27 mouse cellular contexts compared by ENCODE assay signal in the genomic region with DNA sequence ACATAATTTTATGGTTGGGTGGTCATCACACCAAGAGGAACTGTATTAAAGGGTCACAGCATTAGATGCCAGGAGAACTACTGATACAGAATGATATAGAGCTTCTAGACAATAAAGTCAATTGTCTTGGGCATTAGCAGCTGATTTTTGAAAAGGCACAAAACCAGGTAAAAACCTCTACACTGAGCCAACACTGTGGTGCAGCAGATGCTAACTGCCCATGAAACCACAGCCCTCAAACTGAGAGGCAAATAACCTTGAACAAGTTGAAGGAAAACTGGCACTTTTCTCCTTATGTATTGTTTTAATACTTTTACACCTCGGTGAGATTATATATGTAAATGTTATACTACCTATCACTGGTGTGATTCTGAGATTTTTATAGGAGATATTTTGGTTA.
"Had no signal": no experiment of that assay in that cellular context is flagged by ENCODE, and none has a peak within 500 bp of the region (broad histone marks: within the 10 kb centered on the region; RNA-seq: fewer than 3 reads in every experiment).

No protein-coding gene starts in this region.

- H3K4me2 ChIP-seq: heart, embryonic 11.5 days; heart, embryonic 13.5 days; heart, embryonic 15.5 days; hindbrain, embryonic 13.5 days; hindbrain, embryonic 15.5 days; kidney, embryonic 15.5 days; limb, embryonic 13.5 days; limb, embryonic 15.5 days; liver, embryonic 13.5 days; liver, embryonic 15.5 days had no signal

- H3K4me1 ChIP-seq: heart, embryonic 13.5 days; heart, embryonic 15.5 days; hindbrain, embryonic 13.5 days; hindbrain, embryonic 15.5 days; kidney, embryonic 15.5 days; limb, embryonic 13.5 days; limb, embryonic 15.5 days; liver, embryonic 13.5 days; liver, embryonic 15.5 days had no signal

- H3K36me3 ChIP-seq: heart, embryonic 13.5 days; heart, embryonic 15.5 days; hindbrain, embryonic 13.5 days; hindbrain, embryonic 15.5 days; kidney, embryonic 15.5 days; limb, embryonic 13.5 days; limb, embryonic 15.5 days; liver, embryonic 13.5 days; liver, embryonic 15.5 days had no signal

- H3K9ac ChIP-seq: heart, embryonic 13.5 days; heart, embryonic 15.5 days; hindbrain, embryonic 13.5 days; hindbrain, embryonic 15.5 days; kidney, embryonic 15.5 days; limb, embryonic 13.5 days; limb, embryonic 15.5 days; liver, embryonic 13.5 days; liver, embryonic 15.5 days had no signal

- H3K27me3 ChIP-seq: heart, embryonic 13.5 days; heart, embryonic 15.5 days; hindbrain, embryonic 13.5 days; hindbrain, embryonic 15.5 days; kidney, embryonic 15.5 days; limb, embryonic 13.5 days; limb, embryonic 15.5 days; liver, embryonic 13.5 days; liver, embryonic 15.5 days had no signal

- H3K9me3 ChIP-seq: heart, embryonic 13.5 days; heart, embryonic 15.5 days; hindbrain, embryonic 13.5 days; hindbrain, embryonic 15.5 days; kidney, embryonic 15.5 days; limb, embryonic 13.5 days; limb, embryonic 15.5 days; liver, embryonic 13.5 days; liver, embryonic 15.5 days had no signal

- H3K4me3 ChIP-seq: heart, adult 2 months; heart, embryonic 13.5 days; heart, embryonic 15.5 days; hindbrain, embryonic 13.5 days; hindbrain, embryonic 15.5 days; kidney, embryonic 15.5 days; limb, embryonic 13.5 days; limb, embryonic 15.5 days; liver, embryonic 13.5 days; liver, embryonic 15.5 days had no signal

- ATAC-seq: hindbrain, postnatal 0 days; intestine, embryonic 16.5 days had no signal

- H3K27ac ChIP-seq: heart, adult 2 months; heart, embryonic 13.5 days; heart, embryonic 15.5 days; hindbrain, embryonic 13.5 days; hindbrain, embryonic 15.5 days; hindbrain, postnatal 0 days; kidney, embryonic 15.5 days; kidney, postnatal 0 days; limb, embryonic 13.5 days; limb, embryonic 15.5 days; liver, embryonic 13.5 days; liver, embryonic 15.5 days had no signal

- DNase-seq: gastrocnemius, postnatal 14 days; gastrocnemius, postnatal 36 days; heart, adult 11 months; heart, adult 2 months; heart, postnatal 14 days; heart, postnatal 36 days; kidney, adult 11 months; kidney, adult 2 months; kidney, adult 9 months; kidney, postnatal 14 days; kidney, postnatal 36 days; layer of hippocampus, adult 9-11 months; layer of hippocampus, postnatal 36 days; left cerebral cortex, postnatal 4 days; liver, embryonic 13.5 days had no signal
